Mouse (Mus musculus): ENCODE measurements at regions not wholly inside any gene's neighbourhood (a gene's known extent, or its start where the extent isn't known, plus 50 kb on each side); places are given as distances from the start of the nearest gene placed in this dataset.

DNA sequence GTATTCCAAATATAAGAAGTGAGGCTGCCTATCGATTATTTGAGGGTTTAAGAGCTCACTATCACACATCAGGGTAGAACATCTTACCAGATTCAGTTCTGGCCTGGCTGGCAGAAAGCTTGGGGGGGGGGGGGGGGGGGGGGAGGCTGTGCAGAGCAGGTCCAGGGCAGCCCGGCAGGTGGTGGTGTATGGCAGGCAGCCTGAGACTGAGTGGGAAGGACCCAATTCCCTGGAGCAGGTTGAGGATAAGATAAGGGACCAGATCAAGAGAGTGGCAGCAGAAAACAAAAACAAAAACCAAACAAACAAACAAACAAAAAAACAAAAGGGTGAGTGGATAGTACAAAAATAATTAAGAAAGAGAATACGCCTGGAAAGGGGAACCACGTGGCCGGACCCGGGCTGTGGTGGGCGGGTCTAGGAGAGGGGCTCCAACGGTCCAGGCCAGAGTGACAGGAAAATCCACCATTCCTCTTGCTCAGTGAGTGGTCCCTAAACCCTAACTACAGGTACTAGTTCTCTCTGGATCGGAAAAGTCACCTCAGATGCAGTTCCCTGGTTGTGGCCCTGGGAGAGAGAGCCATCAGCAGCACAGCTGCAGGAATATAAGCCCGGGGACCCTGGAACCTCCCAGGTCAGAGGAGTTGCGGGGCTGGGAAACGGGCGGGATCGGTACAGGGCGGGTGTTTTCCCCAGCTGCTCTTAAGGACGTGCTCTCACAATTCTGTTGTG is 73.3 kb downstream of the Vmn2r112 start:
- DNase-seq: peak; percentile 72

Data from retina, postnatal 1 day (tissue).